Mouse (Mus musculus) heart, postnatal 0 days (tissue): ENCODE results near the gene Fam120c.

ENCODE experiments used
- CTCF ChIP-seq: IDR thresholded peaks from 2 replicates; pipeline ENCODE4 v1.5.1; 2016; ENCODE audit warnings: antibody characterized with exemption, control low read depth, low read depth
- EP300 ChIP-seq: IDR thresholded peaks from 2 replicates; pipeline ENCODE4 v1.6.1; 2016; ENCODE audit warnings: antibody characterized with exemption, low read depth

GRCm38 (mm10) chrX:151443637-151444036 is 99.7 kb downstream of the Fam120c start:
- TF ChIP-seq CTCF (no peak), EP300 (no peak)
